Mouse (Mus musculus) thymus, postnatal 10 days (tissue): ENCODE measurements around the gene Gm10999.
"Not testable (repeated sequence)": the region's sequence is repeated elsewhere in the genome, so short reads cannot be mapped to it uniquely, and the experiment has no call there.

Experiments used
- DNase-seq, 2 experiments: peaks; one replicate each; pipeline ENCODE4 v3.0.0; 2021; ENCODE audit warnings: low spot score in 2 of 2

The Gm10999 gene

DNA sequence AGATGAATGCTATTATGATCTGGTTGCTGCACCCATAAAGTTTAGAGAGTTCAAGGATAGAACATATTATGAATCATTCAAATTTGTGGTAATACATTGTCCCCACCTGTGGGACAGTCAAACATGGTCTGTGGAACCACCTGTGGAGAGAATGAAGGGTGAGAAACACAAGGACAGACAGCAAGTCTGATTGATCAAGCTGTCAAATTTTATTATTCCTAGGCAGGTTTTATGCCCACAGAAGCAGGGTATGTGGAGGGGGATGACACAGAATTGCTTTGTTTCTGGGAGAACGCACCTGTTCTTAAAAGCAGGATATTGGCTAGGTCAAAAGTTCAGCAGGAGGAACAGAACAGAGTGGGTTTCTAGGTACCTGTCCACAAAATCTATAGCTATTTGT, at the start of gene Gm10999:
TSS of gene Gm10999 (minus strand) at position 101 of the 400 bp plus-strand sequence.
- no peak for DNase-seq

DNA sequence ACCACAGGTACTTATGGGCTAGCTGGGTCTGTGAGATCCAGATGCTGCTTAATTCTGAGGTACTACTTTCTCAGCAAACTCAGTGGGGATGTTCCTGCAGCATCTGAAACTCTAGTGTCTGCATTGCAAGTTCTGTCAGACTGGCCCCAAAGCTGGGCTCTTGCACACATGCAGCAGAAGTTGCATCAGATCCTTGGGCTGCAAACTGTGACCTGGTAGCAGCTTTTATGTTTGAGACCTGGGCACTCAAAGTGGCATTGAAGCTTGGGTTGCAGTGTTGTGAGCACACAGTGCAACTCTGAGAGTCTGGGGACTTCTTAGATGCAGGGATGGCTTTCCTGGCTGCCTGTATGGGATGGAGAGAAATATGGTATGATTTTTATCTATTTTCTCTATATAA, 2.0 kb upstream of the Gm10999 start:
- DNase-seq: no peak

DNA sequence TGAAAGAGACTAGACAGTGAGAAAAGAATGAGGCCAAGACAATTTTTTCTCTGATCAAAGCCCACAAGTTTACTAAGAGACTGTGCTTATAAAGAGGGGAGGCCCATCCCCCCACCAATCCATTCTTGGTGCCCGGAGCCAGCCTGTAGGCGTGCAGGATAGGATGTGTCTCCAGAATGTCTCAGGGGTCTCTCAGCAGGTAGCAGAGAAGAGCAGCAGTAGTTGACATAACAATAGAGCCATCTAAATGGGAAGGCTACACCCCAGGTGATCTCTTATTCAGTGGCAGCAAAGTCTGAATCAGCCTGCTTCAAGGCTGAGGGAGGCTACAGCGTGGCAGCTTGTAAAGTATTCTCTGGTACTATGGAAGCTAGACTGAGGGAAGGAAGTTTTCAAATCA, 15.7 kb downstream of the Gm10999 start:
- DNase-seq: not testable (repeated sequence)
